ENCODE assay signal across 11 mouse cellular contexts in genomic region chr10:115846930-115847329, GRCm38 (mm10). TPM values are rescaled to one million over a fixed set of nuclear protein-coding genes. Genes with fewer than 3 reads are reported as not detected.
DNase-seq lines count a peak whose midpoint lies in the region; ATAC-seq and TF ChIP-seq lines count a peak whose summit lies in the region.
"Had no signal": no experiment of that assay in that cellular context is flagged by ENCODE, and none has a peak within 500 bp of the region (broad histone marks: within the 10 kb centered on the region; RNA-seq: fewer than 3 reads in every experiment).

No protein-coding gene starts in this region.

- H3K9ac ChIP-seq in forebrain, postnatal 0 days: no peak overlapping the region
- H3K9ac ChIP-seq in forebrain, embryonic 15.5 days (replicated peaks): no peak overlapping the region
- H3K9ac ChIP-seq in midbrain, embryonic 14.5 days (replicated peaks; ENCODE audit: low read length): no peak overlapping the region
- H3K9ac ChIP-seq in midbrain, embryonic 11.5 days (ENCODE audit: low read length): no peak overlapping the region
- H3K9ac ChIP-seq in intestine, embryonic 16.5 days (ENCODE audit: low read depth, low read length): no peak overlapping the region
- H3K9ac ChIP-seq in stomach, postnatal 0 days (ENCODE audit: low read length): no peak overlapping the region
- H3K9ac ChIP-seq: liver, embryonic 14.5 days had no signal

- 48% methylated on average over 18 of the region's 18 CpGs for WGBS in forebrain, postnatal 0 days
- WGBS in forebrain, embryonic 15.5 days: 50% methylated on average over 18 of the region's 18 CpGs
- 56% methylated on average over 18 of the region's 18 CpGs for WGBS in midbrain, embryonic 14.5 days
- 85% methylated on average over 18 of the region's 18 CpGs for WGBS in midbrain, embryonic 11.5 days
- WGBS in intestine, embryonic 16.5 days: 45% methylated on average over 18 of the region's 18 CpGs
- 36% methylated on average over 18 of the region's 18 CpGs for WGBS in stomach, postnatal 0 days

- no peaks in the 10 kb centered on the region for H3K4me1 ChIP-seq in forebrain, postnatal 0 days (ENCODE audit: insufficient read depth)
- H3K4me1 ChIP-seq in forebrain, embryonic 15.5 days: peaks cover 5% of the 10 kb centered on the region; the same call in 1 of the 2 replicates
- no peaks in the 10 kb centered on the region for H3K4me1 ChIP-seq in midbrain, embryonic 14.5 days (ENCODE audit: control insufficient read depth, insufficient read depth, low read length)
- H3K4me1 ChIP-seq in midbrain, embryonic 11.5 days (ENCODE audit: control insufficient read depth, insufficient read depth, low read length): no peaks in the 10 kb centered on the region
- H3K4me1 ChIP-seq in intestine, embryonic 16.5 days (ENCODE audit: control insufficient read depth, insufficient read depth, low read length): peaks cover 4% of the 10 kb centered on the region; the same call in 1 of the 2 replicates
- no peaks in the 10 kb centered on the region for H3K4me1 ChIP-seq in stomach, postnatal 0 days (replicated peaks; ENCODE audit: control insufficient read depth, insufficient read depth)

- H3K4me2 ChIP-seq in forebrain, postnatal 0 days (ENCODE audit: low read depth): peak overlapping the region; percentile 9; the same call in 1 of the 2 replicates
- no peak overlapping the region for H3K4me2 ChIP-seq in forebrain, embryonic 15.5 days (replicated peaks)
- no peak overlapping the region for H3K4me2 ChIP-seq in midbrain, embryonic 14.5 days (ENCODE audit: low read length)
- no peak overlapping the region for H3K4me2 ChIP-seq in midbrain, embryonic 11.5 days
- H3K4me2 ChIP-seq in intestine, embryonic 16.5 days (ENCODE audit: low read depth, low read length): peak overlapping the region; percentile 4; the same call in 1 of the 2 replicates
- peak overlapping the region; percentile 28; the same call in 1 of the 2 replicates for H3K4me2 ChIP-seq in stomach, postnatal 0 days (replicated peaks; ENCODE audit: low read depth)

- no peak overlapping the region for H3K4me3 ChIP-seq in forebrain, postnatal 0 days (ENCODE audit: low read depth, low read length)
- no peak overlapping the region for H3K4me3 ChIP-seq in forebrain, embryonic 15.5 days
- no peak overlapping the region for H3K4me3 ChIP-seq in midbrain, embryonic 14.5 days (replicated peaks; ENCODE audit: low read depth, low read length)
- H3K4me3 ChIP-seq in midbrain, embryonic 11.5 days (ENCODE audit: low read depth, low read length): no peak overlapping the region
- no peak overlapping the region for H3K4me3 ChIP-seq in intestine, embryonic 16.5 days (ENCODE audit: low read length)
- H3K4me3 ChIP-seq in stomach, postnatal 0 days (ENCODE audit: low read depth, low read length): no peak overlapping the region

- no peaks in the 10 kb centered on the region for H3K36me3 ChIP-seq in forebrain, postnatal 0 days (ENCODE audit: insufficient read depth)
- no peaks in the 10 kb centered on the region for H3K36me3 ChIP-seq in forebrain, embryonic 15.5 days
- H3K36me3 ChIP-seq in midbrain, embryonic 14.5 days (ENCODE audit: control insufficient read depth, insufficient read depth, low read length): no peaks in the 10 kb centered on the region
- no peaks in the 10 kb centered on the region for H3K36me3 ChIP-seq in midbrain, embryonic 11.5 days (ENCODE audit: control insufficient read depth, insufficient read depth, low read length)
- H3K36me3 ChIP-seq in intestine, embryonic 16.5 days (ENCODE audit: control insufficient read depth, insufficient read depth, low read length): no peaks in the 10 kb centered on the region
- no peaks in the 10 kb centered on the region for H3K36me3 ChIP-seq in stomach, postnatal 0 days (ENCODE audit: control insufficient read depth, insufficient read depth, low read length)

- no peak for TF ChIP-seq EP300 in stomach, postnatal 0 days (optimal IDR thresholded peaks at IDR 0.05)

- no peak for TF ChIP-seq CTCF in forebrain, postnatal 0 days (IDR thresholded peaks at IDR 0.05; ENCODE audit: low read depth)
- no peak for TF ChIP-seq CTCF in stomach, postnatal 0 days (IDR thresholded peaks at IDR 0.05; ENCODE audit: low read depth)

- H3K9me3 ChIP-seq in forebrain, postnatal 0 days (ENCODE audit: low read length): no peaks in the 10 kb centered on the region
- H3K9me3 ChIP-seq in forebrain, embryonic 15.5 days: no peaks in the 10 kb centered on the region
- H3K9me3 ChIP-seq in midbrain, embryonic 14.5 days (ENCODE audit: control insufficient read depth, low read length): no peaks in the 10 kb centered on the region
- H3K9me3 ChIP-seq in midbrain, embryonic 11.5 days (ENCODE audit: control insufficient read depth, low read length): no peaks in the 10 kb centered on the region
- no peaks in the 10 kb centered on the region for H3K9me3 ChIP-seq in intestine, embryonic 16.5 days (ENCODE audit: control insufficient read depth, low read length)
- no peaks in the 10 kb centered on the region for H3K9me3 ChIP-seq in stomach, postnatal 0 days (ENCODE audit: control insufficient read depth, low read length)

- ATAC-seq in forebrain, postnatal 0 days: no peak
- no peak for ATAC-seq in forebrain, embryonic 15.5 days (replicated peaks)
- no peak for ATAC-seq in midbrain, embryonic 14.5 days (ENCODE audit: low FRiP score, low TSS enrichment)
- no peak for ATAC-seq in midbrain, embryonic 11.5 days (ENCODE audit: low FRiP score)
- ATAC-seq in intestine, embryonic 16.5 days: peak; percentile 79
- ATAC-seq in stomach, postnatal 0 days (ENCODE audit: low FRiP score, low TSS enrichment): no peak

- no peaks in the 10 kb centered on the region for H3K27me3 ChIP-seq in forebrain, postnatal 0 days (ENCODE audit: insufficient read depth, low read length)
- H3K27me3 ChIP-seq in forebrain, embryonic 15.5 days: no peaks in the 10 kb centered on the region
- H3K27me3 ChIP-seq in midbrain, embryonic 14.5 days (ENCODE audit: control insufficient read depth, insufficient read depth, low read length): no peaks in the 10 kb centered on the region
- no peaks in the 10 kb centered on the region for H3K27me3 ChIP-seq in midbrain, embryonic 11.5 days (ENCODE audit: control insufficient read depth, insufficient read depth, low read length)
- no peaks in the 10 kb centered on the region for H3K27me3 ChIP-seq in intestine, embryonic 16.5 days (replicated peaks; ENCODE audit: control insufficient read depth, insufficient read depth, low read length)
- H3K27me3 ChIP-seq in stomach, postnatal 0 days (ENCODE audit: control insufficient read depth, insufficient read depth, low read length): no peaks in the 10 kb centered on the region
- H3K27me3 ChIP-seq: CH12.LX had no signal

- H3K27ac ChIP-seq in forebrain, postnatal 0 days (ENCODE audit: low read depth, low read length): no peak overlapping the region
- no peak overlapping the region for H3K27ac ChIP-seq in forebrain, embryonic 15.5 days (replicated peaks)
- H3K27ac ChIP-seq in midbrain, embryonic 14.5 days (replicated peaks; ENCODE audit: low read depth, low read length): no peak overlapping the region
- H3K27ac ChIP-seq in midbrain, embryonic 11.5 days (ENCODE audit: low read depth, low read length): no peak overlapping the region
- no peak overlapping the region for H3K27ac ChIP-seq in intestine, embryonic 16.5 days (ENCODE audit: low read length)
- H3K27ac ChIP-seq in stomach, postnatal 0 days (replicated peaks): no peak overlapping the region
- H3K27ac ChIP-seq: liver, embryonic 14.5 days had no signal

- DNase-seq in forebrain, postnatal 0 days: peak; percentile 21
- DNase-seq in midbrain, embryonic 14.5 days: peak; percentile 61
- no peak for DNase-seq in midbrain, embryonic 11.5 days (ENCODE audit: low spot score, missing footprints)
- DNase-seq in stomach, postnatal 0 days (ENCODE audit: low spot score): no peak
- DNase-seq in gastrocnemius, adult 8-10 months (ENCODE audit: low spot score in 2 of 2): no peak
- DNase-seq in thymus, postnatal 4 days: no peak
- DNase-seq: cerebellum, adult 8-10 months had no signal

RNA-seq across cellular contexts. Expression of gene Tspan8, which starts 30.3 kb away (rescaled TPM):
- 1.3 and 5.2 TPM in 2 replicates for total RNA-seq in forebrain, postnatal 0 days (2014; rRNA removed)
- 1.0 and 1.6 TPM in 2 replicates for polyA plus RNA-seq in forebrain, postnatal 0 days (2015; fragmentation: Nextera tagmentation; extraction: Ambion mirVana)
- polyA plus RNA-seq in forebrain, embryonic 15.5 days (2015; fragmentation: Nextera tagmentation; extraction: Ambion mirVana): 0.32 and 0.39 TPM in 2 replicates
- not detected in 2 replicates for polyA plus RNA-seq in midbrain, embryonic 14.5 days (2014; fragmentation: Nextera tagmentation; extraction: Ambion mirVana)
- polyA plus RNA-seq in midbrain, embryonic 11.5 days (2014; fragmentation: Nextera tagmentation; extraction: Ambion mirVana): 0.72 and 0.75 TPM in 2 replicates
- 229 and 235 TPM in 2 replicates for polyA plus RNA-seq in intestine, embryonic 16.5 days (2015; fragmentation: Nextera tagmentation; extraction: Ambion mirVana)
- polyA plus RNA-seq in stomach, postnatal 0 days (2015; fragmentation: Nextera tagmentation; extraction: Ambion mirVana): 250 and 264 TPM in 2 replicates
- 100 to 1,000 TPM; 114 to 141 (median 134) TPM for total RNA-seq in gastrocnemius, adult 8-10 months (2022)

Comparison
In these comparisons a context has a peak if more than half of its experiments do, and no peak if none do; other contexts are left out.
1. DNase-seq: peak in forebrain, postnatal 0 days (single experiment) and midbrain, embryonic 14.5 days (single experiment); none in midbrain, embryonic 11.5 days (single experiment), stomach, postnatal 0 days (single experiment), gastrocnemius, adult 8-10 months (0 of 2) and thymus, postnatal 4 days (single experiment).
2. H3K4me2 ChIP-seq: peak in forebrain, postnatal 0 days (single experiment), intestine, embryonic 16.5 days (single experiment) and stomach, postnatal 0 days (single experiment); none in forebrain, embryonic 15.5 days (single experiment), midbrain, embryonic 14.5 days (single experiment) and midbrain, embryonic 11.5 days (single experiment).
3. RNA of gene Tspan8, which starts 30.3 kb away (polyA plus RNA-seq): 250 to 264 TPM in stomach, postnatal 0 days and 229 to 235 TPM in intestine, embryonic 16.5 days; 1.0 to 1.6 TPM in forebrain, postnatal 0 days, 0.72 to 0.75 TPM in midbrain, embryonic 11.5 days, 0.32 to 0.39 TPM in forebrain, embryonic 15.5 days and not detected in midbrain, embryonic 14.5 days; every median in the first group is over 10 times any median in the second.